Mouse (Mus musculus): ENCODE measurements around the gene 4933427D14Rik. TPM values are rescaled to one million over a fixed set of nuclear protein-coding genes. Genes with fewer than 3 reads are reported as not detected.

The 4933427D14Rik gene
- polyA plus RNA-seq, 1 experiment from 2014 or later = 16.3 TPM

DNA sequence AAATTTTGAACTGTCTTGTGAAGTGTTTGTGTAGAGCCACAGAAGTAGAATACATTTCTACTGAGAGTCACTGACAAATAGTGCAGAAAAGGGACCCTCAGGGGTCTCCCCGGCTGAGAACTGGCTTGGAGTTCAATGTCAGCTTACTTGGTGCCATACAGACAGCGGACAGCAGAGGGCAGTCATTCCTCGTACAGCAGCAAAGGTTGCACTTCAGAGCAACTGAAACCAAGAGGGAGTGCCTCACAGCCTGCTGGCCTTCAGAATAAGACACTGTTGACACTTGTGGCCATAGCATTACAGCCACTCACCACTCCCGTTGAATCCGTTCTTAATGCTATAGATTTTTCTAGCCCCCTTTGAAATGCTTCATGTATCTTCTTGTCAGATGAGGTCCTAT, 17.6 kb upstream of the 4933427D14Rik start:
- WGBS = 15% methylated on average over 5 of the region's 5 CpGs
- ATAC-seq (ENCODE audit: low FRiP score, low read depth) = no peak
- no peaks in the 10 kb centered on the region for H3K27me3 ChIP-seq
- H3K36me3 ChIP-seq = no peaks in the 10 kb centered on the region
- peaks cover 11% of the 10 kb centered on the region for H3K4me1 ChIP-seq (replicated peaks)
- H3K4me3 ChIP-seq = no peak overlapping the region
- H3K27ac ChIP-seq (replicated peaks) = no peak overlapping the region
- no peak overlapping the region for H3K9ac ChIP-seq
- no peak overlapping the region for H3K4me2 ChIP-seq
- no peaks in the 10 kb centered on the region for H3K9me3 ChIP-seq

DNA sequence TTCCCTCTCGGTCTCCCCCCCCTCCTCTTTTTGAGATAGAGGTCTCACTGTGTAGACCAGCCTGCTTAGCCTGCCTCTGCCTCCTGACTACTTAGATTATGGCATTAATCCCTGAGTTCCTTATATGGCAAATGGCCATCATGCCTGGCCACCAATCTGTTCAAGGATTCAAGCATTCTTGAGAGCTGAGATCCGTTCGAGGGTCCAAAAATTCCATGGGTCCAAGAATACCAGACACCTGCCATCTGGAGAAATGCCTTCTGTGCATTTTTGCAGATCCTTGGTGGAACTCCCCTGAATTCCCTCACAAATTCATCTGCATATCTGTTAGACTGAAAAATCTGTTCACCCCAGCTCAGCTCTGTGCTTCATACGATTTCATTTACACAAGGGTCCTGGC, 16.2 kb upstream of the 4933427D14Rik start:
- H3K4me1 ChIP-seq (replicated peaks) = peaks cover 11% of the 10 kb centered on the region
- WGBS = 84% methylated on average over 4 of the region's 4 CpGs
- ATAC-seq (ENCODE audit: low FRiP score, low read depth) = no peak
- no peak overlapping the region for H3K4me3 ChIP-seq
- H3K36me3 ChIP-seq = no peaks in the 10 kb centered on the region
- H3K4me2 ChIP-seq = no peak overlapping the region
- H3K9me3 ChIP-seq = no peaks in the 10 kb centered on the region
- no peak overlapping the region for H3K27ac ChIP-seq (replicated peaks)
- no peaks in the 10 kb centered on the region for H3K27me3 ChIP-seq
- no peak overlapping the region for H3K9ac ChIP-seq

DNA sequence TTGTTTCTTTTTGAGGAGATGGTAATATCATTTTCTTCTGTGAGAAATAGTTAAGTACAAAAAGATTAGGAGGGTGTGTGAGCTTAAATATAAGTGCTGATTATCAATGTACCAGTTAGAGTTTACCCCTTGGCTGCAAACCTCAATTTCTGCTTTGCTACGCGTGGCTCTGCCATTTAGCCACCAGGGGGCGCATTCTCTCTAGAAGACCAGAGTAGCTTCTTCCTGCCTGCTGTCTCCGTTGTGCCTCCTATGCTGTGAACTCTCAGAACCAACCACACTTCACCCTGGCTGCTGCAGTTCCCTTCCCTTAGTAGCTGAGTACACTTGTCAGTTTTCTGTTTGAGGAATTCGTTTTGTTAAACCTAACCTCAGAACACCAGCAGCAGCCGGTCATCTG, 14.0 kb upstream of the 4933427D14Rik start:
- Histone ChIP-seq H3K27me3 (no peaks in the 10 kb centered on the region), H3K4me3 (no peak overlapping the region), H3K36me3 (no peaks in the 10 kb centered on the region), H3K9ac (no peak overlapping the region), H3K4me1 (replicated peaks) (peaks cover 20% of the 10 kb centered on the region), H3K4me2 (no peak overlapping the region), H3K27ac (replicated peaks) (no peak overlapping the region), H3K9me3 (no peaks in the 10 kb centered on the region)
- no peak for ATAC-seq (ENCODE audit: low FRiP score, low read depth)
- WGBS = 17% methylated on average over 6 of the region's 6 CpGs

DNA sequence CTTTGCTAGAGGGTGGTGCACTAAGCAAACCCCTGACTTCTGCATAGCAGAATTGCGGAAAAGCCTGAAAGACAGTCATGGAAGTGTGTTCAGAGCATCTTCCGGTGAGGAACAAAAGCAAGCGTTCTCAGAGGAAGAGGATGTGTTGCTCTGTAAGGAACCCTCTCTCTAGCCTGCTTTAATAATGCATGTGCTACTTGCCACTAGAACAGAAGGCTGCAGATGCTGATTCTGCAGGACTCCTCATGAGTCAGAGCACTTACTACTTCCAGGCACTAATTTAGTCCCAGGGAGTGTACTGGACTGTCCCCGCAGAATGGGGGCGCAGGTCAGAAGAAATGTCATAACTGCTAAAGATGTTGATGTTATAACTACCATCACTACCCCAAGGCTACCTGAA, 9.9 kb upstream of the 4933427D14Rik start:
- no peak overlapping the region for H3K9ac ChIP-seq
- H3K4me2 ChIP-seq = peak overlapping the region; percentile 81
- no peak overlapping the region for H3K27ac ChIP-seq (replicated peaks)
- peaks cover 33% of the 10 kb centered on the region for H3K4me1 ChIP-seq (replicated peaks)
- no peak for ATAC-seq (ENCODE audit: low FRiP score, low read depth)
- H3K9me3 ChIP-seq = no peaks in the 10 kb centered on the region
- no peaks in the 10 kb centered on the region for H3K27me3 ChIP-seq
- H3K4me3 ChIP-seq = no peak overlapping the region
- 80% methylated on average over 5 of the region's 5 CpGs for WGBS
- H3K36me3 ChIP-seq = 0 out of 2 replicates have a peak, but pooled peaks cover 3% of the 10 kb centered on the region

DNA sequence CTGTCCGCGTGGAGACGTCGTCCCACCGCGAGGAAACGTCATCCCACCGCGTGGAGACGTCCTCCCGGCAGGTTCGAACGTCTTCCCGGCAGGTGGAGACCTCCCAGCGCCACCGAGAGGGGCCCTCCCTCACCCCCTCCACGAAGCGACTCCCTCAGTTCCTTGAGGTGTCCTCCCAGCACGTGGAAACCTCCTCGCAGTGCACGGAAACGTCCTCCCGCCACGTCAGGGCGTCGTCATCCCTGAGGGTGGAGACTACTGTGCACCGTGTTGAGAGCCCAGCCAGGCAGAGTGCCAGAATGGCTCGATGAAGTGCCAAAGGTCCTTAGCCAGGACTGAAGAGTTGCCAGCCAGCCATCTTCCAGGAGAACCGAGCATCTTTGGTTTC, 8.1 kb upstream of the 4933427D14Rik start, which contains the start of gene Med31:
Gene Med31, minus strand, starts transcription at position 183 of the 388 bp plus-strand sequence.
- H3K4me2 ChIP-seq = peak within 1 kb of the TSS; percentile 81
- H3K27ac ChIP-seq (replicated peaks) = peak within 1 kb of the TSS; percentile 90
- WGBS = under 1% methylated on average over 29 of the region's 29 CpGs
- H3K9ac ChIP-seq = peak within 1 kb of the TSS; percentile 79
- peak; percentile 86 for ATAC-seq (ENCODE audit: low FRiP score, low read depth)
- H3K9me3 ChIP-seq = no peaks in the 10 kb centered on the region
- peaks cover 33% of the 10 kb centered on the region for H3K4me1 ChIP-seq (replicated peaks)
- peaks cover 13% of the 10 kb centered on the region for H3K36me3 ChIP-seq
- no peaks in the 10 kb centered on the region for H3K27me3 ChIP-seq
- H3K4me3 ChIP-seq = peak within 1 kb of the TSS; percentile 79

DNA sequence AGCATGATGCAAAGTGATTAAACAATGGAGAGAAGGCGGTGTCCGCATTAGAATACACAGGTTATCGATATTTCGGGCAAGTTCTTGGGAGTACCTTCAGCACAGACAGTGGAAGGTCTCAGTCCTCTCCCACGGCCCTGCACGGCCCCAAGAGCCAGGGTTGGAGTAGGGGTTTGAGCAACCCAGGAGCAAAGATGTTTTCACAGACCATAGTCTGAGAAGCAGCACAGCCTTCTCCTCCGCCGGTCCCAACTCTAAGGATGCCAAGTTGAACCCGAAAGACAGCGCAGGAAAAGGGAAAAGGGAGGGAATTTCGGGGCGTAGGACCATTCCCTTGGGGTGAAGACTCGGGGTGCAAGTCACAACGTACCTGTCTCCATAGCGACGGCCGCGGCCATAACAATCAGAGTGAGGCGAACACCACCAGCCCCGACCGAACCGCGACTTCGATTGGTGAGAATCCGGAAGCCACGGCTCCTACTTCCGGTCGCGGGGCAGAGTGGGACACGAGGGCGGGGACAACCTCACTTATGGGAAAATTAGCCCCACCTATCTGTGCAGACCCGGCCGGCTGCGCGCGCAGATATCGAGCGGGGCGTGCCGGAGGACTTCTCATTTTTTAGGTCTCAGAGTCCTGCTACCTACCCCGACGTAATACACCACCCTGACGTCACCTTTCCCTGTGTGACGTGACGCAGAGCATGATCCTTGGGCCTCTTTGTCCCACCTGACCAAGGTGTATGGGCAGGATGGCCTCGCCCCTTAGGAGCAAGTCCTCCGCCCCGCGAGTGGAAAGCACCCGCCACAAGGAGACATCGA, 7.5 kb upstream of the 4933427D14Rik start:
- peak overlapping the region; percentile 79 for H3K4me3 ChIP-seq
- peak; percentile 96 for ATAC-seq (ENCODE audit: low FRiP score, low read depth)
- H3K9ac ChIP-seq = peak overlapping the region; percentile 79
- H3K36me3 ChIP-seq = peaks cover 19% of the 10 kb centered on the region
- peaks cover 33% of the 10 kb centered on the region for H3K4me1 ChIP-seq (replicated peaks)
- H3K4me2 ChIP-seq = peak overlapping the region; percentile 81
- no peaks in the 10 kb centered on the region for H3K9me3 ChIP-seq
- no peaks in the 10 kb centered on the region for H3K27me3 ChIP-seq
- H3K27ac ChIP-seq (replicated peaks) = peak overlapping the region; percentile 90
- under 1% methylated on average over 51 of the region's 51 CpGs for WGBS

DNA sequence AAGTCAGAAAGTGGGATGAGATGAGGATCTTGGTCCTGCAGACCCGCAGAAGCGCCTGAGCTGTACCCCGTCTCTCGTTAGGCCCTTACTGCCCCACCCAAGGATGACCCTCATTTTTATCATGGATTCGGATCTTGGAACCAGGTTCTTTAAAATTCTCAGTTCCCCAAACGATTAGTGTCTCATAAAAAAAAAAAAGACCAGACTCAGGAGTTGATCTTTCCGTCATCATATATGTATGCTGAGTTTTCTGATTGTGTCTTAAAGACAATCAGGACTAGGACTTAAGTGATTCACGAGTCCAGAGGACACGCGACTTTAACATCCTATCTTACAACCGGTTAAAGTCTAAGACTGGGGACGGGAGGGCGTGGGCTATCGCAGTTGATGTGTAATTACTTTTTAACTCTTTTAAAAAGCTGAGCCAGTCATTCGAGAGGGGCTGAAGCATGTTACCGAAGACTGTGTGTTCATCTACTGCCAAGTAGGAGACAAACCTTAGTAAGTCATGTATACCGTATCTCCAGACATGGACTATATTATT, 647 bp upstream of the 4933427D14Rik start:
- H3K4me2 ChIP-seq = peak overlapping the region; percentile 72
- no peaks in the 10 kb centered on the region for H3K27me3 ChIP-seq
- H3K27ac ChIP-seq (replicated peaks) = peak overlapping the region; percentile 79
- 19% methylated on average over 17 of the region's 17 CpGs for WGBS
- peaks cover 31% of the 10 kb centered on the region for H3K4me1 ChIP-seq (replicated peaks)
- H3K9me3 ChIP-seq = no peaks in the 10 kb centered on the region
- ATAC-seq (ENCODE audit: low FRiP score, low read depth) = no peak
- H3K36me3 ChIP-seq = peaks cover 22% of the 10 kb centered on the region
- peak overlapping the region; percentile 78 for H3K4me3 ChIP-seq
- peak overlapping the region; percentile 81 for H3K9ac ChIP-seq

DNA sequence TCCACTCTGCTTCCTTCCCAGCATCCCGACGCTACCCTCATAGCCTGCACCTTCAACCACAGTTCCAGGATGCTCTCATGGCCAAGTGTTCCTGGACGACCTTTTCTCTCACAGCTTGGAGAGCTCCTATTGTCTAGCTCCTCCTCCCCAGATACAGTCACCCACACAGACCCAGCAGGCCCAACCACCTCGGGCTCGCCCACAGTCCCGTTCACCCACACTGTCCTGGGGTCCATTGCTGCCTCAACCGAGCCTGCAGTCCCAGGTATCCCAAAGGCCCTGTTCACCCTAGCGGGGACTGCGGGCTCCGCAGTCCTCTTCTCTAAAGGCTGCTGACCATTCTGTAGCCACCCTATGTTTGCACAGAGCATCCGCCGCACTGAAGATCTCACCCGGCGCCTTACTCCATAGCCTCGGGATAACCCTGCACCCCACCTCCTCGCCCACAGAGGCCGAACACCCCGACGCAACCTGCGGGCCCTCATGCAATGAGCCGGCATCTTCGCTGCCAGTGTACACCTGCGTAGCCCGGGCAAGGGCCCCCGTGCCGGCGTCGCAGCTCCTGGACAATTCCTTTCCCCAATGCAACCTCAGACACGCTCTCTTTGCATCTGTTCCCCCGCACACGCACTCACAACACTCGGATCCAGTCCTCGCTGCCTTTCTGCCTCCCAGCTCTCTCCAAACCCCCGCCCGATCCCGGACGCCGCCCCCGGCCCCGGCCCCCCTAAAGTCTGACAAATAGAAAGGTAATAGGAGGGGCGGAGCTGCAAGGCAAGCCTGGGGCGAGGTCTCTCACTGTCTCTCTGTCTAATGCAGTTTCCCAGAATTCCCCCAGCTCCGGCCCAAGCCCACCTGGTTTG, 687 bp downstream of the 4933427D14Rik start, which contains the start of gene Gm43951:
Gene Gm43951, minus strand, starts transcription at position 500 of the 863 bp plus-strand sequence.
- under 1% methylated on average over 43 of the region's 43 CpGs for WGBS

DNA sequence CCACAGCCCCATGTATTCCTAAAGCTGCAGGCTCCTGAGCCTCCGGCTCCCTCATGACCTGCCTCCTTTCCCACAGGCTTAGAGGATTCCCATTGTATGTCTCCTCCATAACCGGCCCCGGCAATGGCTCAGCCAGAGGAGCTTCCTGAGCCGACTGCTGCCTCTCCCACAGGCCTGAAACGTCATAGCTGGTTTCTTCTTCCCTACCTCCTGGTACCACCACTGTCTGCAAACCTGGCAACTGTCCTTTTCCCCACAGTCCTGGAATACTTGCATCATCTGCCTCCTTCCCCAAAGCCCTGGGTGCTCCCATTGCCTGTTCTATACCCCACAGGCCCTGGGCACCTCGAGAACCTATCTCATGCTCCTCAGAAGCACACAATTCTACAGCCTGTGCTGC, 2.0 kb downstream of the 4933427D14Rik start:
- H3K27ac ChIP-seq (replicated peaks) = no peak overlapping the region
- peaks cover 19% of the 10 kb centered on the region for H3K36me3 ChIP-seq
- no peak for ATAC-seq (ENCODE audit: low FRiP score, low read depth)
- H3K27me3 ChIP-seq = no peaks in the 10 kb centered on the region
- H3K9ac ChIP-seq = peak overlapping the region; percentile 81; the same call in 1 of the 2 replicates
- H3K4me1 ChIP-seq (replicated peaks) = peaks cover 30% of the 10 kb centered on the region
- peak overlapping the region; percentile 78 for H3K4me3 ChIP-seq
- peak overlapping the region; percentile 72 for H3K4me2 ChIP-seq
- no peaks in the 10 kb centered on the region for H3K9me3 ChIP-seq
- WGBS = 89% methylated on average over 6 of the region's 6 CpGs

More for the DNA sequence above, 687 bp downstream of the 4933427D14Rik start, which contains the start of gene Gm43951:
- Histone ChIP-seq H3K4me2 (peak within 1 kb of the TSS; percentile 72), H3K4me1 (replicated peaks) (peaks cover 30% of the 10 kb centered on the region), H3K9me3 (no peaks in the 10 kb centered on the region), H3K27ac (replicated peaks) (peak within 1 kb of the TSS; percentile 79), H3K27me3 (no peaks in the 10 kb centered on the region), H3K4me3 (peak within 1 kb of the TSS; percentile 78), H3K36me3 (peaks cover 23% of the 10 kb centered on the region), H3K9ac (peak within 1 kb of the TSS; percentile 81)
- ATAC-seq (ENCODE audit: low FRiP score, low read depth) = peak; percentile 52

DNA sequence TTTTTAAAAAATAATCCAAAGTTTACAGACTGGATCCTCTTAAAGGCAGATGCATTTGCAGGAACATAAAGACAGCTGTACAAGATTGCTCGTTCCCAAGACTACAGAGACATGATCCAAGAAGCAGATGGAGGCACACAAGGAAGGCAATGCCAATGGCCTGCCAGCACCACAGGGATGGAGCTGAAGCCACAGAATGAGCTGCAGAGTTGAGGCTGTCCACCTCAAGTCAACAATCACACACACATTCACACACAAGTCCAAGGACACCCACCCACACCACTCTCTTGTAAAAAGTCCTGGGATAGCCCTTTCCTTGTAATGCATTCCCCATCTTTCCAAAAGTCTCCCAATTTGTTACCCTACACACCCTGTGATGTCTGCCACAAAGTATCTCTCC, 3.8 kb downstream of the 4933427D14Rik start:
- Histone ChIP-seq H3K27ac (replicated peaks) (no peak overlapping the region), H3K36me3 (peaks cover 17% of the 10 kb centered on the region), H3K4me2 (no peak overlapping the region), H3K4me3 (no peak overlapping the region), H3K27me3 (no peaks in the 10 kb centered on the region), H3K9me3 (no peaks in the 10 kb centered on the region), H3K4me1 (replicated peaks) (peaks cover 30% of the 10 kb centered on the region), H3K9ac (no peak overlapping the region)
- WGBS = 60% methylated on average over 1 of the region's 1 CpGs
- ATAC-seq (ENCODE audit: low FRiP score, low read depth) = no peak

DNA sequence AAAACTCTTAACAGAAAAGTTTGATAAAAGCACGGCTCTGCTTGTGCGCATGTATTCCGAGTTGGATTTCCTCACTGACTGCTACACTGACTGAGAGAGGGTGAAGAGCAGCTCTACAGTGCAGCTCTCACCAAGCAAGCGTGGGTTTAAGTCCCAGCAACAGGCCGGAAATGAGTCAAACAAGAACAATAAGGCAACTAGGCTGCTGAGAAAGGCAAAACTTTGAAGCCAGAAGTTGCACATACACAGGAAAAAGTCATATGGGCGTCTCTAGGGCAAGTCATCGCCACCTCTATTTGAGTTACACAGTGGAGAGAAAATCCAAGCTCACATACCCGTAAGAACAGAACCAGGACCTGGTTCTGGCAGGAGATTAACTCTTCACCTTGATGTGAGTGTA, 10.8 kb downstream of the 4933427D14Rik start:
- Histone ChIP-seq H3K9ac (no peak overlapping the region), H3K27me3 (no peaks in the 10 kb centered on the region), H3K9me3 (no peaks in the 10 kb centered on the region), H3K27ac (replicated peaks) (no peak overlapping the region), H3K4me1 (replicated peaks) (no peaks in the 10 kb centered on the region), H3K36me3 (peaks cover 38% of the 10 kb centered on the region), H3K4me2 (no peak overlapping the region), H3K4me3 (no peak overlapping the region)
- 87% methylated on average over 8 of the region's 8 CpGs for WGBS
- no peak for ATAC-seq (ENCODE audit: low FRiP score, low read depth)

All from hindbrain, embryonic 15.5 days (tissue).